Mouse (Mus musculus) heart, adult 8-10 months (tissue): ENCODE data around the gene Susd3. TPM values are rescaled to one million over a fixed set of nuclear protein-coding genes. Genes with fewer than 3 reads are reported as not detected.
A peak's percentile ranks its signal among the peaks of the same experiment; 100 is the strongest.

Experiments used
- DNase-seq: peaks from one replicate; pipeline ENCODE4 v3.0.0; 2022; ENCODE audit warnings: low spot score
- total RNA-seq, 4 experiments: library from RNA; stranded (reverse); gene quantifications; 2 replicates each; pipeline ENCODE4 v1.2.4; 2022

Gene Susd3
- total RNA-seq, 4 experiments from 2014 or later: 0.31 to 0.78 (median 0.64) TPM

DNA sequence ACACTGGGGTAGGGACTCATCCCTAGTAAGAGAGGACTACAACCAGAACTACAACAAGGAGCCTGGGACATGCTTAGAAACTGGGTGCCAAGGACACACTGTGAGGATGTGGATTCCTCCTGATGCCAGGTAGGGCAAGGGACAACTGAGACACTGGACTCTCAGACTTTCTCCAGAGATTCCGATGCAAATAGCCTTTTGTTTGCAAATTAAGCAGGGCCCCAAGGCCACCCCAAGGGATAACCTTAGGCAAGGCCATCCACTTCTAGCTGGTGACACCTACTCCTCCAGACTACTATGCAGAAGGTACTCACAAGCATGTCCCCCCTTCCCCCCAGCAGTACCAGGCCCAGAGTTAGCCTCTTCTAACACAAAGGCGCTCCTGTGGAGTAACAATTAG lies 1.9 kb downstream of the Susd3 start:
- DNase-seq: no peak

DNA sequence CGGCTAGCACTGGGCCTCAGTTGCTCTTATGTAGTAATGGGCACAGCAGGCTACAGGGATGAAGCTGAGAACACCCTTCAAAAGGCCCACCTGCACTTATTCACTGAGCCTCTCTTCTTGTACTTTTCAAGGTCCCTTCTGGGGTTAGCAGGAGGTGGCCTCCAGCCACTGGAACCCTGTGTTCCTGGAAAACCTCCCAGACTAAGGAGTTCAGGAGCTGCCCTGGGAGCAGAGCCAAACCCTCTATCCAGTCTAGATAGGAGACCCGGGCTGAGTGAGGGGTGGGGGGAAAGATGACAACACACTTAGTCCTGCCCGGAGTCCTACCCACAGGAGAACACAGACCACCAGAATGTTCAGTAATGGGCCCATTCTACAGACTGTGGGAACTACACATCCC lies 2.5 kb downstream of the Susd3 start:
- DNase-seq: peak; percentile 28

DNA sequence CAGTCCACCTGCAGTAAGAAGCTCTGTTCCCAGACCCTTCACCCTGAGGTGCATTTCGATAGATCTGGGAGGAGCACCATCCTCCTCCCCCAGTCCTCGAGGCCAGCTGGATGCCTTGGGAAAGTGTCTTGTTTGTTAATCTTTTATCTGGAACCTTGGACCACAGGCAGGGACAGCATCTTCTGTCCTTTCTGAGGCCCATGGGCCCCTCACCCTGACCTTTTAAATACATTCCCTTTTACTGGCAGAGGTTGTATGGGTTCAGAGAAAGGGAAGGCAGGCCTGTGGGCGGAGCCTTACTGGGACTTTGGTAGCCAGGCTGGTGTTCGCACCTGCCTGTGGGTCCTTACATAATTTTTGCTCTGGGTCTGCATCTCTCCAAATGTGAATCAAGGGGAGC lies 3.3 kb downstream of the Susd3 start:
- DNase-seq: no peak

DNA sequence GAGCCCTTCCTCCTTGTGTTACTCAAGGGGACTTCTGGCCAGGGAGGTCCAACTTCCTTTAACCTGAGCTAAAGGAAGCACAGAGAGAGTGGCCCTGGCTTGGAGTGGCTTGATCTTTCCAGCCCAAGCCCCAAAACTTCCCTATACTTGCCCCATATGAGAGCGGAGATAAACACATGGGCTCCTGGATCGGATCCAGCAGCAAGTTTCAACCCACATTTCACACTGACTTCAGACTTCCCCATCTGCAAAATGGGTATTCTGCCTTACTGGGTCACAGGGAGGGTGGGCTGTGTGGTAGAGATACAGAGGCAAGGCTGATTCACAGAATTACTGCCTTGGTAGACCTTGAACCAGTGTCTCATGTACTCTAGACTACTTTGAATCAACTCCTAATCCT lies 5.0 kb downstream of the Susd3 start:
- DNase-seq: no peak

DNA sequence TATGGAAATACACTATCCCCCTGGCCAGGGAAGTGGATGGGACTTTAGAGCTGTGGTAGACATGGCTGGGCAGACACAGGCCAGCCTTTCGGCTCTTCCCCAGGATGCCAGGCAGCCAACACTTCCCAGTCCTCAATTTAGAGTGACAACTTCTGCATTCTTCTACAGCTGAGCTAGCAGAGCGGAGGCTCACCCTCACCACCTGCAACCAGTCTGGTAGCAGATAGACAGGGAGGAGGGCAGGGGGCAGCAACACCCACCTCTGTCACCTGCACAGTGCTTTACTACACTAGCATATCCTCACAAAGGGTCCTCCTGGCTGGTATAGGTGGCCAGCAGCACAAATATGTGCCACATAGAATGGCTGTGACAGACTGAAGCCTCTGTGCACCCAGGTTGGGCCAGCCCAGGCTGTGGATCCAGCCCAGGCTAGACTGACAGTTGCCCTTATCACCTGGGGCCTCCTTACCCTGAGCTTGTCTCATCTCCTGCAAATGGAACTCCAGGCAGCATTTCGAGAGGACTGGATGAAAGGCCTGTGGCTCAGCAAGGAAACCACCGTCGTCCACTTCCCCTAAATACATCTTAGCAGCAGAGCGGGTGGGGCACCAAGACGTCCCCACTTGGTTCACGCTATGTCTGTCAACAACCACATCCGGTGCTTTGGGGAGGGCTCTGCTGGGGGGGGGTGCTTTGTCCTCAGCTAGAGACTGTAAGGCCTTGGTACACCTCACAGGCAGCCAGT lies 6.0 kb downstream of the Susd3 start:
- peak; percentile 35 for DNase-seq

DNA sequence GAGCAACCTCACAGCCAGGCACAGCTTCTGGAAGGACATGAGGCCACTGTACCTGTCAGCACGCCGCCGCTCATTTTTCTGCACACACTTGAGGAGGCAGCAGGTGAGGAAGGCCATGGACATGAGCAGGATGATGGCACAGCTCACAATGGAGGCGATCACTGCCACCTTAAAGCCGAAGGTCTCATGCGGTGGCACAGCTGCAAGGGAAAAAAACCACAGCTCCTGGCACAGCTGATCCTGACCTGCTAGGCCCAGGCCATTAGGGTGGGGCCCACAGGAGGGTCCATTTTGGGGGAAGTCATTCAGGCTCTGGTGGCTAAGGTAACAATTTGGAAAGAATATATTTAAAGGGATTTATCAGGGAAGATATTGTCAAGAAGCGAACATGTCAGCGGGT lies 9.8 kb downstream of the Susd3 start:
- no peak for DNase-seq

DNA sequence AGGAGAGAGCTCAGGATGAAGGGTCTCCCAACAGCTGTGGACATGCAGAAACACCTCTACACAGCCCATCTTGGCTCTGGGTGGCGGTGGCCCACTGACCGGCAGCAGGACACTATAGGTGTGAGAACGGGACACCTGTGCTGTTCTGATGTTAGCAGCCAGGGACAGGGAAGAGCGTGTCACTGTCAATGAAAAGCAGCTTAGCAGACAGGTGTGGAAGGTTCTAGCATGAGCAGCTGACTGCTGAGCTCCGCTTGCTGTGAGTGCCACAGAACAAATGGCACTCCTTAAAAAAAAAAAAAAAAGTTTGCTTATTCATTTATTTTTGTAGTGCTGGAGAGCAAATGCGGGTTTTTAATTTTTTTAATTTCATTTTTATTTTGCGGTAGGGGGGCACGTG lies 10.9 kb downstream of the Susd3 start:
- DNase-seq: no peak

DNA sequence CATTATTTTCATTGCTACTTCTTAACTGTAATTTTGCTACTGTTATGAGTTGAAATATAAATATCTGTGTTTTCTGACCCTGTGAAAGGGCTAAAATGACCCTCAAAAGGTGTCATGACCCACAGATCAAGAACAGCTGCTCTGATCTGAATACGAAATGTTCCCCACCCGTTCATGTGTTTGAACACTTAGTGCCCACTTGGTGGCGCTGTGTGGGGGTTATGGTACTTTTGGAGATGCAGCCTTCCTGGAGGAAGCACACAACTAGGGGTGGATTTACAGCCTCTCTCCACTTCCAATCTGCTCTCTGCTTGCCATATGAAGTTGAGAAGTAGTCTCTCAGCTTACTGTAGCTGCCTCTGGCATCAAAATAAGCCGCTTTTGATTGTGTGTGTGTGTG lies 13.8 kb downstream of the Susd3 start:
- no peak for DNase-seq

DNA sequence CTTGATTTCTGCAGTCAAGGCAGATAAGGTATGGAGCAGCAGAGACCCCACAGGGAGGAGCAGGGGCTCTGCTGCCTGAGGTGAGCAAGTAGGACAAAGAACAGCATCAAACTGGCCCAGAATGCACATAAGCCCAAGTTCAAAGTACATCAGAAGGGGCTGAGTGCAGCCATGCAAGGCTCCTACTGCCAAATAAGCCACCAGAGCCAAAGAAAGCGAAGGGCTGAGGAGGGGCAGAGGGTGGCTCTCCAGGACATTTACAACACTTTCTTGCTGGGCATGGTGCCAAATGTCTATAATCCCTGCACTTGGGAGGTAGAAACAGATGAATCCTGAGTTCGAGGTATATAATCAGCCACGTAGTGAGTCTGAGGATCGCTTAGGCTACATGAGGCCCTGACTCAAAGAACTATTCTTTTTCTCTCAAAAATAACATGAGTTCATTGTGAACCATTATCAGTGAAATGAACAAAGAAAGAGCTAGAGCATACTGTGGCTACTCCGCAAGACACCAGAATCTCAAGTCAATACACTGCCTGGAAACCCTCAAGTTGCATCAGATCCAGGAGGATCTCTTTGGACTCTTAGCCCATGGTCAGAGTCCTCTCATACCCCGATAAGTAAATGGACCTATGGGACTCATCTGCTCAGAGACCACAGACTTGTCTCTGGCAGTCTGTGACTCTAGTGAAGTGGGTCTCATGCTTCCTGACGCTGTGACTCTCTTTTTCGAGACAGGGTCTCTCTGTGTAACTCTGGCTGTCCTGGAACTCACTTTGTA lies 14.5 kb downstream of the Susd3 start:
- DNase-seq: no peak

DNA sequence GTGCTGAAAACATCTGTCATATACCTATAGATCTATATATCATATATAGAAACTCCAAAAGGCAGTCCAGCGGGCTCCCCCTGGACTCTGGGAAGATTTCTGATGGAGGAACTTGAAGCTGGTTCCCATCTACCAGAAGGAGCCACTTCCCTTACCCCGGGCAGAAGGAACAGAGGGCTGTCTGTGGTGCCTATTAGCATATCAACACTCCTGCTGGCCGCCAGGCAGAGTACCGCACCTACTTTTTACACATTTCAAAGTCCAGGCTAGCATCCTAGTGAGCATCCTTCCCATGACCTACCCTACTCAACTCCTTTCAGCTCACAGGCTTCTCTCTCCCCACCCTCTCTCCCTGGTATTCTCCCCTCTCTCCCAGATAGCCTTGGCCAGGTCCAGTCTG lies 22.9 kb downstream of the Susd3 start:
- no peak for DNase-seq

DNA sequence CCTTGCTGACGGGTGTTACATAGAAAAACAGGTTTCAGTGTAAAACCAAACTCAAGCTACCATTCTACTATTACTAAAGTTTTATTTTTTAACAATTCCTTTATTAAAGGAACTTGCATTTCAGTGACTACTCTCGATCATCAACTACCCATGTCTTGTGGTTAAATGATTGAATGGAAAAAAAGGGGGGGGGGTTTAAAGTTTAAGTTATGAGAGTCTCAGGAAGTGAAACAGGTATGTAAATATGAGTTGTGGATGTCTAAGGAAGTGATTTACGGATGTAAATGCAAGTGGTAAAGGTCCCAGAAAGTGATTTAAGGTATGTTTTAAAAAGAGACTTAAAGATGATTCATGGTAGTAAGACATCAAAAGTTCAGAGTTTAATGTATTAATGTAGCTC lies 23.3 kb downstream of the Susd3 start:
- no peak for DNase-seq

DNA sequence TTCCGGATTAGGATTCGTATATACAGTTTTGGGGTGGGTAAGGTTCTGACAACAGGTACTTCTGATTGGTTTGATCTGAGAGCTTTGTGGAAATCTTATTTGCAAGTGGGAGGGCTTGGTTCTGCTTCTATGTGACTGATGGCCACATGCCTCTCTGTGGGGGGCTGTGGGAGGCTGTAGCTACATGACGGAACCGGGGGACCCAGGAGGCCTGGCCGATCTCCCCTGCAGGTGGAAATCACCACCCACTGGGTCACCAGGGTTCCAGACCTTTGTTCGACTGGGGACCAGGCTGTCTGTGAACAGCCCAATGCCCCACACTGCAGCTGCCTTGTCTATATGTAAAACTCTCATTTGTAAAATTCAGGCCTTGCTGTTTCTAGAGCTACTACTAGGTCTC lies 23.8 kb downstream of the Susd3 start:
- DNase-seq: no peak

DNA sequence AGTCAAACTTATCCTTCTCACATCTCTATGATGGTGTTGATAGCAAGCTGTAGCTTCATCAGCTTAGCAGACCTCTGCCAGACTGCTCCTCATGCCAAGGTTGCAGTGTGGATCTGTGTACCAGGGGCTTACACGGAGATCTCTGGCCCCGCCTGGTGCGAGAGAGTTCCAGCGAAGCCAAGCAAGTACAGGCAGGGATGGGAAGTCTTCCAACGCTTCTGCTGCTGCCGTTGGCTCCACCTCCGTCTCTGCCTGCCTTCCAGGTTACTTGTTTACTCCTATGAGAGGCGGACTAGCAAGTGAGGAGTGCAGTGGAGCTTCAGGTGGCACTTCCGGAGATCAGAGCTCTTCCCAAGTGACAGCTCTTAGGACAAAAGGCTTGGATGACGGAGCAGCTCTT lies 24.2 kb downstream of the Susd3 start:
- DNase-seq: no peak

DNA sequence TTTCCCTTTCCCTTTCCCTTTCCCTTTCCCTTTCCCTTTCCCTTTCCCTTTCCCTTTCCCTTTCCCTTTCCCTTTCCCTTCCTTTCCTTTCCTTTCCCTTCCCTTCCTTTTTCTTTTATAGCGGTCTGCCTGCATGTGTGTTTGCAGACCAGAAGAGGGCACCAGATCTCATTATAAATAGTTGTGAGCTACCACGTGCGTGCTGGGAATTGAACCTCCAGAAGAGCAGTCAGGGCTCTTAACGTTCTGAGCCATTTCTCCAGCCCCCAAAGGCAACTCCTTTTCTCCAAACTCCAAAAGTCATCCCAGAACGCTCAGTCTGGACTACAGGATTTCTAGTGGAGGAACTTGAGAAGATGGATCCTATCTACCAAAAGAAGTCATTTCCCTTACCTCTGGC lies 27.6 kb downstream of the Susd3 start:
- no peak for DNase-seq

DNA sequence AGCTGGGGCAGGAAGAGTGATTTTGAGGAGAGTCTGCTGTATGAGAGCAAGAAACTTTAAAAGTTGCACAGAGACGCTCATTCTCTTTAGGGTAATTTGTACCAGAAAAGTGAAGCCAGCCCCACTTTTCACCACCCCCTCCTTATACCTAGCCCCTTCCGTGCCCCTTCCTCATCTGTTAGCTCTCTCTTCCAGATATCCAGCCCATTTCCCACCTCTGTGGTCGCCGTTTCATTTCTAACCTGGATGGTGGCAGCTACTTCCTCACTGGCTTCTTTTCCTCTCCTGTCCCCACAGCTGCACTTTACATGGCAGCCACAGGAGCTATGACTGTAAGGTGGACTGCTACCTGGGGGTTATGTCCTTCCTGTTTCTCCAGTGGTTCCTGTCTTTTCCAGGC lies 29.1 kb downstream of the Susd3 start:
- no peak for DNase-seq

DNA sequence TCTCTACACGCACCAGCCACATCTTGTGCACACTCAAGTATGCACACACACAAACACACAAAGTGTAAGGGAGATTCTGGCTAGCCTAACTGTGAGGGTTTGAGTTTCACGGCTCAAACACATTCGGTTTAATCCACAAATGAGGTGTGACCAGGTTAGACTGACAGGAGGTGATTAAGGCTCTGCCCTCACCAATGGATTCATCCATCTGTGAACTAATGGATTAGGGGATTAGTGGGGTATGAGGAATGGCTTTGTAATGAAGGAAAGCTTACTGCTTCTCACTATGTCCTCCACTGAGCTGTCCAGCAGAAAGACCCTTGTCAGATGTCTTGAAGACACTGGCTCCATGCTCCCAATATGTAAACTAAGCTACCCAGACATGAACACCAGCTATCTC lies 29.9 kb downstream of the Susd3 start:
- no peak for DNase-seq

DNA sequence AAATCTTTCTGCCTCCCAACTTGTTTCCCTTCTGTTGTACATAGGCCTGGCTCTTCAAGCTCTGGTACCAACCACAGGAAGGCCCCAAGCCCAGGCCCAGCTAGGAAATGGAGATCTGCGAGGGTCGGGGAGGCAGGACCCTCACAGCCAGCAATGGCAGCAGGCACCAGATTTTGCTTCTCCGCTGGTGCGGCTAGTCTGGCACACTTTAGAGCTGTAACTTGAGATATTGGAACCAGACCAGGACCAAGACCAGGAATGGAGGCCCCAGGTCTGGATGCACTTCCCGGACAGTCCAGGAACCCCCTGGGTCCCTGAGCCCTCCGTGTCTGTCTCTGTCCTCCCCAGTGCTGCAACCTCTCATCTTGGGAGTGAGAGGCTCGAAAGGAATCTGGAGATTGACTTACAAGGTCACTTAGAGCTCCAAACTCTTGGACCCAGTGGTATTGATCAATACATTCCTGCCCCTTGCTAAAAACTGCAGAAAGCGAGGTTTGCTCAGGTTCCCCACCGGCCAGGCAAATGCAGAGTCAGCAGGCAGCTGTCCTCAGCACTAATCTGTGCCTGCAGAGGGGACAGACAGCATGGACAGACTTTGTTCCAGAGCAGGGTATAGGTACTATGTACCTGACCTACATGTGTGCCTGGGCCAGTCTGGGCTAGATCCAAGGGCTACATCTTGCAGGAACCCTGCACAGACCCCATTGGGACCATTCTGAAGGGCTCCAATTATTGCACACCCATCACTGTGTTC lies 31.5 kb downstream of the Susd3 start:
- no peak for DNase-seq

DNA sequence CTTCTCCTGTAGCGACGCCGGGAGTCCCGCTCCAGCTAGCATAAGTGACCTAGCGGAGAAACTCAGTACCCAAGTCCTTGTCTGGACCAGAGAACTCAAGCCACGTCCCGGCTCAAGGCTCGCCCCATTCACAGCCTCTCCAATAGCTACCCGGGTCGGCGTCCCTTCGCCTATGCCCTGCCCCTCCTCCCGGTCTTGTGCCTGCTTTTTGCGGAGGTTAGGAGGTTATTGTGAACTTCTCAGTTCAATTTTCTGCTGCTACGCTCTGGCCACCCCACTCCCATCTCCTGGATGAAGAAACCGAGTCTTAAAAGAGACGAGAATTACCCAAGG lies 32.3 kb downstream of the Susd3 start:
- no peak for DNase-seq

DNA sequence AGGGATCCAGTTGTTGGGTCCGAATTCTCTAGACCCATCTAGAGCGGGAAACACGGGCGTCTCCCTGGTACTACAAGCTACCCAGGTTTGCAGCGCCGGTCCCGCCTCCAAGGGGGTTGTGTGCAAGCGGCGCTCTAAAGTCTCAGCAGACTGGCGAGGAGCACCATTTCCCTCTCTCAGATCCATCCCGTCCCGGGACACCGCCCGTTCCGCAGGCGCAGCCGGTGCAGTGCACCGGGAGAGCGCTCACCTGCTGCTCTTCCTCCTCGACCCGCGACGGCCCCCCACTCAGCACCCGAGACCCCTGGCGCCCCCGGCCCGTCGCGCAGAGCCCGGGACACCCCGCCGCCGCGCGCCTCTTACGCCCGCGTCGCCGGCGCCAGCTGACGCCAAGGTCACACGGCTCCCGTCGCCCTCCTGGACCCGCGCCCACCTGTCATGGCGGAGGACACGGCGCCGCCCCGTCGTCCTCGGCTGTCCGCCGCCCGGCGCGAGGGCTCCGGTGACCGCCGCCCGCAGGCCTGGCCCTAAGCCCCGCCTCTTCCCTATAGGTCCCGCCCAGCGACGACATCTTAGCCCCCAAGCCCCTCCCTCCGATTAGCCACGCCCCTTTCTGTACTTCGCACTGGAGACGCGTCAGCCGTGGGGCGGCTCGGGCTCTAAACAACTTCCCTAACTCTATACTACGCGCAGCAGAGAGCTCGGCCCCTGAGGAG lies 32.8 kb downstream of the Susd3 start, which contains the start of gene Card19:
Card19 (minus strand) TSS at position 534 of the 716 bp plus-strand sequence.
- DNase-seq: peak; percentile 97

DNA sequence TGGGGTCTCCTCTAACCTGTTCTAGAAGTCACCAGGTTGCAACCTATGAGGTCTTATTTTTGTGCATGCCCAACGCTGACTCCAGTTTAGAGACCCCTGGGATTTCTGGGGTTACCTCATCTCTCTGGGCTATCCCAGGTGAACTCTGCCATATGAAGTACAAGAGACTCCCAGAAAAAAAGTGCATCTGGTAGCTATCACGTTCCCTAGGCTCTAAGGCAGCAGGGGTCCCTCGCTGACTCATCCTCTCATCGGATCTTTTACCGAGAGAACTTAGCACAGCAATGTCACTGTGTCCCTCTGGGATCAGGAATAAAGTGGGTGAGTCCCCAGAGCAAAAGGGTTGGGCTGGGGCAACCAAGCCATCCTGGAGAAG lies 33.4 kb downstream of the Susd3 start:
- no peak for DNase-seq

DNA sequence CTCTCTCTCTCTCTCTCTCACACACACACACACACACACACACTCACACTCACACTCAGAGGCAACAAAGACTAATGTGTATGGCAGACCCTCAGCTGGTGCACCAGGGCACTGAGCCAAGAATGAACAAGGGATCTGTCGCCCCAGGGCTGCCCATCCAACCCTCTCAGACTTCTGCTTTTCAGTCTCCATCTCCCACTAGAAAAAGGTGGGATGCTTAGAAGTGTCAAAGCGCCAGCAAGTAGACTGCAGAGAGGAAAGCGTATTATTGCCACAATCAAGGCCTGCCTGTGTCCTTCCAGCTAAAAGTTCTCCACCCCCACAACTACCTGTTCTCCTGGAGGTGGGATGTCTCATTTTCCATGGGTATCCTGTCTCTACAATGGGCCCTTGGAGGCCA lies 34.1 kb downstream of the Susd3 start:
- DNase-seq: no peak

DNA sequence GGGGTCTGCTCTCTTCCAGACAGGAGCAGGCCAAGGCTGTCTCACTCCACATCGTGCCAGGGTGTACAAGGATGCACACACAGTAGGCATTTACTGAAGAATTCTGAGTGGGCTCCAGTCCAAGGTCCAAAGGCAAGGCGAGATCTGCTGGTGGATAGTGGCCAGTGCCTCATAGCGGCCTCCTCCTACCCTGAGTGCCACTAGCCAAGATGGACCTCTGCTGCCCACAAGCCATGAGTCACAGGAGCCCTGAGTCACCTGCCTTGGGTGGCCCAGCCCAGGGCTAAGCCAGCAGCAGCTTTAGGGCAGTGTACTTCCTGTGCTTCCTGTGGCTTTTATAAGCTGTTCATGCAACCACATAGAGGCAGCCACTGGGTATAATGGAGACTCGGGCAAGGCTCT lies 35.0 kb downstream of the Susd3 start:
- DNase-seq: no peak
